Mouse (Mus musculus) forebrain, embryonic 11.5 days (tissue): ENCODE measurements around the gene Smim6. TPM values are rescaled to one million over a fixed set of nuclear protein-coding genes. Genes with fewer than 3 reads are reported as not detected.

ENCODE experiments used
- ATAC-seq: fragments of 200-750 bp; cut with Nextera tagmentation; replicated peaks from 2 replicates; pipeline ENCODE4 v1.8.0; 2017; ENCODE audit warnings: moderate TSS enrichment; ENCODE audit not compliant: low FRiP score
- DNase-seq: peaks from one replicate; pipeline ENCODE4 v3.0.0-alpha.2; 2017; ENCODE audit warnings: low spot score
- H3K27ac ChIP-seq: fragments of 300-500 bp; sonication (generic); 2 replicates; pipeline ENCODE4 v1.5.1; 2014; ENCODE audit warnings: low read depth, low read length
- H3K27me3 ChIP-seq: fragments of 300-500 bp; sonication (generic); 2 replicates; pipeline ENCODE4 v1.6.1; 2014; ENCODE audit warnings: mild to moderate bottlenecking, low read length, mixed read lengths; ENCODE audit not compliant: control insufficient read depth, insufficient read depth
- H3K36me3 ChIP-seq: fragments of 300-500 bp; sonication (generic); 2 replicates; pipeline ENCODE4 v1.6.1; 2014; ENCODE audit warnings: mild to moderate bottlenecking, low read length, moderate library complexity, mixed read lengths; ENCODE audit not compliant: control insufficient read depth, insufficient read depth
- H3K4me1 ChIP-seq: fragments of 300-500 bp; sonication (generic); replicated peaks from 2 replicates; pipeline ENCODE4 v1.6.1; 2014; ENCODE audit warnings: low read length, mixed read lengths; ENCODE audit not compliant: control insufficient read depth, insufficient read depth
- H3K4me2 ChIP-seq: fragments of 300-500 bp; sonication (generic); 2 replicates; pipeline ENCODE4 v1.6.1; 2014; ENCODE audit warnings: low read depth, mild to moderate bottlenecking, low read length, moderate library complexity, mixed read lengths; ENCODE audit not compliant: severe bottlenecking
- H3K4me3 ChIP-seq: fragments of 300-500 bp; sonication (generic); 2 replicates; pipeline ENCODE4 v1.5.1; 2014; ENCODE audit warnings: low read depth, low read length
- H3K9ac ChIP-seq: fragments of 300-500 bp; sonication (generic); 2 replicates; pipeline ENCODE4 v1.6.1; 2014; ENCODE audit warnings: low read length
- H3K9me3 ChIP-seq: fragments of 300-500 bp; sonication (generic); 2 replicates; pipeline ENCODE4 v1.6.1; 2016; ENCODE audit warnings: low read length, mixed read lengths; ENCODE audit not compliant: control insufficient read depth
- WGBS: fragments of 180-500 bp; shearing (Covaris S2); extraction: QIAGEN DNeasy Blood & Tissue Kit; methylation state at CpG from one replicate; pipeline ENCODE4 v1.1.7; 2014; 5-methylcytosine and 5-hydroxymethylcytosine counted together
- polyA plus RNA-seq: library from polyadenylated mRNA; unstranded; fragments of >200 nt; fragmentation: Nextera tagmentation; extraction: Ambion mirVana; gene quantifications from 2 replicates; pipeline ENCODE4 v1.2.1, GENCODE M21; 2014

The Smim6 gene
- polyA plus RNA-seq, 1 experiment from 2014 or later, result 0.72 TPM

GRCm38 (mm10) chr11:115939690-115940329 lies 28.0 kb downstream of the Smim6 start:
- no peak for ATAC-seq
- H3K27ac ChIP-seq, result no peak overlapping the region
- no peaks in the 10 kb centered on the region for H3K27me3 ChIP-seq
- no peaks in the 10 kb centered on the region for H3K4me1 ChIP-seq
- peak; percentile 71 for DNase-seq
- no peaks in the 10 kb centered on the region for H3K9me3 ChIP-seq
- H3K4me2 ChIP-seq, result no peak overlapping the region
- WGBS, result 42% methylated on average over 6 of the region's 6 CpGs
- H3K9ac ChIP-seq, result no peak overlapping the region
- H3K4me3 ChIP-seq, result no peak overlapping the region
- peaks cover 4% of the 10 kb centered on the region; the same call in 1 of the 2 replicates for H3K36me3 ChIP-seq

GRCm38 (mm10) chr11:115941980-115942379 lies 30.2 kb downstream of the Smim6 start:
- H3K9me3 ChIP-seq, result no peaks in the 10 kb centered on the region
- H3K4me1 ChIP-seq, result no peaks in the 10 kb centered on the region
- DNase-seq (no peak), ATAC-seq (no peak)
- 89% methylated on average over 7 of the region's 7 CpGs for WGBS
- H3K27me3 ChIP-seq, result no peaks in the 10 kb centered on the region
- no peak overlapping the region for H3K4me2 ChIP-seq
- H3K9ac ChIP-seq, result no peak overlapping the region
- no peak overlapping the region for H3K4me3 ChIP-seq
- peaks cover 4% of the 10 kb centered on the region; the same call in 1 of the 2 replicates for H3K36me3 ChIP-seq
- no peak overlapping the region for H3K27ac ChIP-seq

- WGBS, result 90% methylated on average over 8 of the region's 8 CpGs
- no peaks in the 10 kb centered on the region; the same call in 1 of the 2 replicates for H3K36me3 ChIP-seq
Measured at GRCm38 (mm10) chr11:115945247-115945646, 33.4 kb downstream of the Smim6 start.

GRCm38 (mm10) chr11:115946221-115946828 lies 34.5 kb downstream of the Smim6 start:
- no peak for ATAC-seq
- Histone ChIP-seq H3K27me3 (no peaks in the 10 kb centered on the region), H3K27ac (no peak overlapping the region), H3K4me2 (no peak overlapping the region), H3K4me3 (no peak overlapping the region), H3K9me3 (no peaks in the 10 kb centered on the region), H3K9ac (no peak overlapping the region), H3K36me3 (no peaks in the 10 kb centered on the region; the same call in 1 of the 2 replicates), H3K4me1 (no peaks in the 10 kb centered on the region)
- DNase-seq, result no peak
- WGBS, result 92% methylated on average over 9 of the region's 9 CpGs

More at GRCm38 (mm10) chr11:115945247-115945646, 33.4 kb downstream of the Smim6 start:
- Histone ChIP-seq H3K4me2 (no peak overlapping the region), H3K9ac (no peak overlapping the region), H3K9me3 (no peaks in the 10 kb centered on the region), H3K4me1 (no peaks in the 10 kb centered on the region), H3K27ac (no peak overlapping the region), H3K4me3 (no peak overlapping the region), H3K27me3 (no peaks in the 10 kb centered on the region)
- DNase-seq, result no peak
- no peak for ATAC-seq

GRCm38 (mm10) chr11:115948316-115948715 lies 36.5 kb downstream of the Smim6 start:
- DNase-seq, result no peak
- WGBS, result 95% methylated on average over 9 of the region's 9 CpGs
- H3K4me3 ChIP-seq, result no peak overlapping the region

GRCm38 (mm10) chr11:115950719-115951118 lies 38.9 kb downstream of the Smim6 start:
- no peak for ATAC-seq
- Histone ChIP-seq H3K4me3 (no peak overlapping the region), H3K27ac (no peak overlapping the region)

More at GRCm38 (mm10) chr11:115948316-115948715, 36.5 kb downstream of the Smim6 start:
- H3K27ac ChIP-seq, result no peak overlapping the region
- ATAC-seq, result no peak
- H3K27me3 ChIP-seq, result no peaks in the 10 kb centered on the region
- no peaks in the 10 kb centered on the region; the same call in 1 of the 2 replicates for H3K36me3 ChIP-seq
- H3K4me1 ChIP-seq, result no peaks in the 10 kb centered on the region
- H3K4me2 ChIP-seq, result no peak overlapping the region
- no peaks in the 10 kb centered on the region for H3K9me3 ChIP-seq
- no peak overlapping the region for H3K9ac ChIP-seq

GRCm38 (mm10) chr11:115954712-115955111 lies 42.9 kb downstream of the Smim6 start:
- H3K4me3 ChIP-seq, result no peak overlapping the region
- WGBS, result 94% methylated on average over 5 of the region's 5 CpGs
- ATAC-seq, result no peak
- H3K4me2 ChIP-seq, result no peak overlapping the region
- peaks cover 6% of the 10 kb centered on the region; the same call in 1 of the 2 replicates for H3K36me3 ChIP-seq
- H3K27ac ChIP-seq, result no peak overlapping the region
- no peak for DNase-seq
- no peak overlapping the region for H3K9ac ChIP-seq
- no peaks in the 10 kb centered on the region for H3K9me3 ChIP-seq
- no peaks in the 10 kb centered on the region; the same call in none of the 2 replicates for H3K4me1 ChIP-seq
- no peaks in the 10 kb centered on the region for H3K27me3 ChIP-seq

More at GRCm38 (mm10) chr11:115950719-115951118, 38.9 kb downstream of the Smim6 start:
- Histone ChIP-seq H3K4me2 (no peak overlapping the region), H3K4me1 (no peaks in the 10 kb centered on the region), H3K36me3 (no peaks in the 10 kb centered on the region; the same call in 1 of the 2 replicates), H3K9ac (no peak overlapping the region), H3K9me3 (no peaks in the 10 kb centered on the region), H3K27me3 (no peaks in the 10 kb centered on the region)
- 90% methylated on average over 2 of the region's 2 CpGs for WGBS
- no peak for DNase-seq

- H3K4me3 ChIP-seq, result no peak overlapping the region
- H3K27ac ChIP-seq, result no peak overlapping the region
- no peak overlapping the region for H3K9ac ChIP-seq
- H3K9me3 ChIP-seq, result no peaks in the 10 kb centered on the region
- peaks cover 6% of the 10 kb centered on the region; the same call in 1 of the 2 replicates for H3K36me3 ChIP-seq
- ATAC-seq, result no peak
- no peaks in the 10 kb centered on the region for H3K27me3 ChIP-seq
- no peak for DNase-seq
- WGBS, result 70% methylated on average over 10 of the region's 10 CpGs
- no peak overlapping the region for H3K4me2 ChIP-seq
- no peaks in the 10 kb centered on the region; the same call in none of the 2 replicates for H3K4me1 ChIP-seq
Measured at GRCm38 (mm10) chr11:115955195-115955858, 43.5 kb downstream of the Smim6 start.
